Mouse (Mus musculus): ENCODE measurements at regions not wholly inside any gene's neighbourhood (a gene's known extent, or its start where the extent isn't known, plus 50 kb on each side); places are given as distances from the start of the nearest gene placed in this dataset.

- H3K27me3 ChIP-seq (ENCODE audit: insufficient read depth, low read length), result no peaks in the 10 kb centered on the region
- no peaks in the 10 kb centered on the region for H3K36me3 ChIP-seq (ENCODE audit: insufficient read depth, low read length)
- peaks cover 17% of the 10 kb centered on the region for H3K9me3 ChIP-seq (ENCODE audit: low read length)
- no peaks in the 10 kb centered on the region for H3K4me1 ChIP-seq (replicated peaks; ENCODE audit: low read depth, low read length)
- TF ChIP-seq POU5F1 (IDR thresholded peaks at IDR 0.05; ENCODE audit: borderline replicate concordance, low read length), result no peak
- no peak for TF ChIP-seq NANOG (IDR thresholded peaks at IDR 0.05; ENCODE audit: borderline replicate concordance, low read length)
- TF ChIP-seq CTCF (conservative IDR thresholded peaks at IDR 0.05; ENCODE audit: low read length), result no peak
- no peak overlapping the region for H3K4me3 ChIP-seq (replicated peaks; ENCODE audit: low read length)
Observed at GRCm38 (mm10) chr16:30895021-30895420, 186.2 kb downstream of the Xxylt1 start.

GRCm38 (mm10) chr16:30897371-30897770 is 183.9 kb downstream of the Xxylt1 start:
- Histone ChIP-seq H3K4me1 (replicated peaks; ENCODE audit: low read depth, low read length) (no peaks in the 10 kb centered on the region), H3K4me3 (replicated peaks; ENCODE audit: low read length) (no peak overlapping the region), H3K9me3 (ENCODE audit: low read length) (peaks cover 22% of the 10 kb centered on the region), H3K27me3 (ENCODE audit: insufficient read depth, low read length) (no peaks in the 10 kb centered on the region), H3K36me3 (ENCODE audit: insufficient read depth, low read length) (no peaks in the 10 kb centered on the region)
- TF ChIP-seq NANOG (IDR thresholded peaks at IDR 0.05; ENCODE audit: borderline replicate concordance, low read length), result no peak
- TF ChIP-seq POU5F1 (IDR thresholded peaks at IDR 0.05; ENCODE audit: borderline replicate concordance, low read length), result no peak
- no peak for TF ChIP-seq CTCF (conservative IDR thresholded peaks at IDR 0.05; ENCODE audit: low read length)

GRCm38 (mm10) chr16:30900121-30900520 is 181.1 kb downstream of the Xxylt1 start:
- TF ChIP-seq CTCF (conservative IDR thresholded peaks at IDR 0.05; ENCODE audit: low read length) (no peak), NANOG (IDR thresholded peaks at IDR 0.05; ENCODE audit: borderline replicate concordance, low read length) (no peak), POU5F1 (IDR thresholded peaks at IDR 0.05; ENCODE audit: borderline replicate concordance, low read length) (no peak)
- Histone ChIP-seq H3K36me3 (ENCODE audit: insufficient read depth, low read length) (no peaks in the 10 kb centered on the region), H3K9me3 (ENCODE audit: low read length) (peaks cover 38% of the 10 kb centered on the region), H3K4me3 (replicated peaks; ENCODE audit: low read length) (no peak overlapping the region), H3K4me1 (replicated peaks; ENCODE audit: low read depth, low read length) (no peaks in the 10 kb centered on the region), H3K27me3 (ENCODE audit: insufficient read depth, low read length) (no peaks in the 10 kb centered on the region)

GRCm38 (mm10) chr16:30901309-30901708 is 179.9 kb downstream of the Xxylt1 start:
- TF ChIP-seq NANOG (IDR thresholded peaks at IDR 0.05; ENCODE audit: borderline replicate concordance, low read length) (no peak), POU5F1 (IDR thresholded peaks at IDR 0.05; ENCODE audit: borderline replicate concordance, low read length) (no peak), CTCF (conservative IDR thresholded peaks at IDR 0.05; ENCODE audit: low read length) (no peak)
- Histone ChIP-seq H3K36me3 (ENCODE audit: insufficient read depth, low read length) (no peaks in the 10 kb centered on the region), H3K27me3 (ENCODE audit: insufficient read depth, low read length) (no peaks in the 10 kb centered on the region), H3K4me1 (replicated peaks; ENCODE audit: low read depth, low read length) (no peaks in the 10 kb centered on the region), H3K9me3 (ENCODE audit: low read length) (peaks cover 33% of the 10 kb centered on the region), H3K4me3 (replicated peaks; ENCODE audit: low read length) (no peak overlapping the region)
